Mouse (Mus musculus) MEL (cell line): ENCODE results near the gene Tmigd1.
A peak's percentile ranks its signal among the peaks of the same experiment; 100 is the strongest.

Experiments
- BHLHE40 ChIP-seq: IDR thresholded peaks from 2 replicates; pipeline ENCODE4 v1.6.1; 2012; ENCODE audit warnings: low read depth, mild to moderate bottlenecking, inconsistent platforms, low read length, improper control_type of control experiment, borderline replicate concordance
- CTCF ChIP-seq, 3 experiments: IDR thresholded peaks in 2 of 3; conservative IDR thresholded peaks in 1 of 3; 2 replicates each; pipeline ENCODE4 v1.5.1; 2011 to 2012; ENCODE audit warnings: low read length in 3 of 3, low read depth in 2 of 3, mild to moderate bottlenecking in 2 of 3, improper control_type of control experiment in 1 of 3, inconsistent platforms in 1 of 3, mixed read lengths in 1 of 3, moderate library complexity in 1 of 3; ENCODE audit not compliant: control insufficient read depth in 1 of 3, insufficient read depth in 1 of 3, poor library complexity in 1 of 3, severe bottlenecking in 1 of 3
- E2F4 ChIP-seq: IDR thresholded peaks from 2 replicates; pipeline ENCODE4 v1.6.1; 2011; ENCODE audit warnings: low read depth, low read length, improper control_type of control experiment, borderline replicate concordance
- ETS1 ChIP-seq: IDR thresholded peaks from 2 replicates; pipeline ENCODE4 v1.6.1; 2012; ENCODE audit warnings: low read depth, mild to moderate bottlenecking, inconsistent platforms, low read length, improper control_type of control experiment, moderate library complexity
- GATA1 ChIP-seq: IDR thresholded peaks from 2 replicates; pipeline ENCODE4 v1.6.1; 2011; ENCODE audit warnings: low read depth, low read length, improper control_type of control experiment
- POLR2A ChIP-seq, 2 experiments: IDR thresholded peaks; 2 replicates each; pipeline ENCODE4 v1.6.1; 2011 to 2012; ENCODE audit warnings: low read length in 2 of 2, mild to moderate bottlenecking in 2 of 2, control low read depth in 1 of 2, improper control_type of control experiment in 1 of 2, low read depth in 1 of 2, moderate library complexity in 1 of 2; ENCODE audit not compliant: control insufficient read depth in 1 of 2, insufficient read depth in 1 of 2, poor library complexity in 1 of 2
- POLR2AphosphoS2 ChIP-seq: IDR thresholded peaks from 2 replicates; pipeline ENCODE4 v1.6.1; 2011; ENCODE audit warnings: low read length, improper control_type of control experiment
- TCF12 ChIP-seq: IDR thresholded peaks from 2 replicates; pipeline ENCODE4 v1.6.1; 2014; ENCODE audit warnings: low read depth, mild to moderate bottlenecking, inconsistent platforms, low read length, improper control_type of control experiment, moderate library complexity
- ZC3H11A ChIP-seq: IDR thresholded peaks from 2 replicates; pipeline ENCODE4 v1.6.1; 2012; ENCODE audit warnings: low read depth, mild to moderate bottlenecking, inconsistent platforms, low read length, improper control_type of control experiment

DNA sequence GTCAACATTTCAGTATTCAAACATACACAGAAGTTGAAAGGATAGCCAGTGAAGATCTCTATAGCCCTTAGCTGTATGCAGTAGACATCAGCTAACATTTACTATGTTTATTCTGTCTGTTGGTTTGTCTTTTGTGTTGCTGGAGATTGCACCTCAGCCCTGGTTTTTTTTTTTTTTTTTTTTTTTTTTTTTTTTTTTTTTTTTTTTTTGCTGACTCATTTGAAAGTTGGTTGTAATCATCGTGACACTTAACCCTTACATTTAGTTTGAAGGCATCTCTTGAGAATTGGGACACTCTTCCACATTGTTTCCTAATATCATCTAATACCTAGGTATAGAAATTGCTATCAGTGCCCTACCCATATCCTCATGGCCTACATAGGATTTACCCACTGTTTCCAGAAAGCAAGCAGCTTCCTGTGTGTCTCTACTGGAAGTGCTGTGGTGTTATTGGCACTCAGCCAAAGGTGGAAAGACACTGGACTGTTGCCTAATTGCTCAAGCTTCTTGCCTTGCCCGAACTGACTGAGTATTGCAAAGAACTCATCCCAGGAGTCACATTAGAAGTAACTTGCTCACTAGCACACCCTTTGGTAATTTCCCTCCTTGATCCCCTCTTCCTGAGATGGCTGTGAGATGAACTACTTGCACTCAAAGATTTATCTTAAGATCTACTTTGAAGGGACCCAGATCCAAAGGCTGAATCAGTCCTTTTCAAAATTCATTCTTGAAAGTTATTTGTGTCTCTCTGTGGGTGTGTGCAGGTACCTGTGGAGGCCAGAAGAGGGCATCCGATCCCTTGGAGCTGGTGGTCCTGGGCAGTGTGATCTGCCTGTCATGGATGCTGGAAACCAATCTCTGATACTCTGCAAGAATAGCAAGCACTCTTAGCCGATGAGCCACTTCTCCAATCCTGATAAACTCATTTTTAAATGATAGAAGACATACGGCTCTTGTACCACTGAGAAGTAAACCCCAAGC is 1.9 kb upstream of the Tmigd1 start:
- TF ChIP-seq POLR2AphosphoS2 (no peak), CTCF (IDR thresholded peaks at IDR 0.05 in 2 of 3, conservative IDR thresholded peaks at IDR 0.05 in 1 of 3; ENCODE audit: control insufficient read depth in 1 of 3, insufficient read depth in 1 of 3, low read depth in 2 of 3, low read length in 3 of 3, poor library complexity in 1 of 3, severe bottlenecking in 1 of 3) (peak; percentile 59 to 73 (median 70)), TCF12 (no peak), ZC3H11A (peak; percentile 56), BHLHE40 (no peak), POLR2A (IDR thresholded peaks at IDR 0.05; ENCODE audit: control insufficient read depth in 1 of 2, insufficient read depth in 1 of 2, low read depth in 1 of 2, low read length in 2 of 2, poor library complexity in 1 of 2) (no peak), GATA1 (no peak), ETS1 (no peak), E2F4 (no peak)
